Mouse (Mus musculus) liver, embryonic 15.5 days (tissue): ENCODE results near the gene Cldnd2. TPM values are rescaled to one million over a fixed set of nuclear protein-coding genes. Genes with fewer than 3 reads are reported as not detected.

Source experiments
- ATAC-seq: fragments of 200-750 bp; cut with Nextera tagmentation; 2 replicates; pipeline ENCODE4 v1.8.0; 2017; ENCODE audit warnings: moderate number of reproducible peaks, mild to moderate bottlenecking, moderate library complexity; ENCODE audit not compliant: insufficient read depth
- H3K27ac ChIP-seq: fragments of 300-500 bp; sonication (generic); replicated peaks from 2 replicates; pipeline ENCODE4 v1.5.1; 2015; ENCODE audit warnings: mild to moderate bottlenecking, inconsistent platforms
- H3K27me3 ChIP-seq: fragments of 300-500 bp; sonication (generic); 2 replicates; pipeline ENCODE4 v1.6.1; 2015; ENCODE audit warnings: mild to moderate bottlenecking, inconsistent platforms
- H3K36me3 ChIP-seq: fragments of 300-500 bp; sonication (generic); replicated peaks from 2 replicates; pipeline ENCODE4 v1.6.1; 2015; ENCODE audit warnings: moderate library complexity, mild to moderate bottlenecking, inconsistent platforms
- H3K4me1 ChIP-seq: fragments of 300-500 bp; sonication (generic); replicated peaks from 2 replicates; pipeline ENCODE4 v1.6.1; 2015; ENCODE audit warnings: inconsistent platforms
- H3K4me2 ChIP-seq: fragments of 300-500 bp; sonication (generic); 2 replicates; pipeline ENCODE4 v1.6.1; 2015; ENCODE audit warnings: moderate library complexity, mild to moderate bottlenecking, inconsistent platforms
- H3K4me3 ChIP-seq: fragments of 300-500 bp; sonication (generic); replicated peaks from 2 replicates; pipeline ENCODE4 v1.5.1; 2015; ENCODE audit warnings: mild to moderate bottlenecking, inconsistent platforms
- H3K9ac ChIP-seq: fragments of 300-500 bp; sonication (generic); 2 replicates; pipeline ENCODE4 v1.6.1; 2015; ENCODE audit warnings: moderate library complexity, mild to moderate bottlenecking, inconsistent platforms
- H3K9me3 ChIP-seq: fragments of 300-500 bp; sonication (generic); replicated peaks from 2 replicates; pipeline ENCODE4 v1.6.1; 2016; ENCODE audit warnings: inconsistent platforms
- WGBS: fragments of 180-500 bp; shearing (Covaris S2); methylation state at CpG from one replicate; pipeline ENCODE4 v1.1.7; 2015; ENCODE audit warnings: mixed read lengths; ENCODE audit not compliant: insufficient replicate concordance; 5-methylcytosine and 5-hydroxymethylcytosine counted together
- polyA plus RNA-seq: library from polyadenylated mRNA; unstranded; fragments of >200 nt; fragmentation: Nextera tagmentation; extraction: Ambion mirVana; gene quantifications from 2 replicates; pipeline ENCODE4 v1.2.1, GENCODE M21; 2015

Gene Cldnd2
- polyA plus RNA-seq, 1 experiment from 2014 or later, result not detected

GRCm38 (mm10) chr7:43427406-43427805 is 13.2 kb upstream of the Cldnd2 start, which contains the start of gene Lim2:
TSS of gene Lim2 (plus strand) at chr7:43427670.
- no peak within 1 kb of the TSS for H3K4me3 ChIP-seq
- 43% methylated on average over 8 of the region's 8 CpGs for WGBS

GRCm38 (mm10) chr7:43429500-43429899 is 11.1 kb upstream of the Cldnd2 start:
- no peak overlapping the region for H3K4me2 ChIP-seq
- no peak overlapping the region for H3K4me3 ChIP-seq
- no peaks in the 10 kb centered on the region for H3K4me1 ChIP-seq
- H3K36me3 ChIP-seq, result no peaks in the 10 kb centered on the region
- no peaks in the 10 kb centered on the region for H3K27me3 ChIP-seq
- ATAC-seq, result no peak
- H3K27ac ChIP-seq, result no peak overlapping the region
- no peak overlapping the region for H3K9ac ChIP-seq
- 26% methylated on average over 4 of the region's 4 CpGs for WGBS
- no peaks in the 10 kb centered on the region for H3K9me3 ChIP-seq

More at GRCm38 (mm10) chr7:43427406-43427805, 13.2 kb upstream of the Cldnd2 start, which contains the start of gene Lim2:
- ATAC-seq, result no peak
- Histone ChIP-seq H3K27ac (no peak within 1 kb of the TSS), H3K27me3 (no peaks in the 10 kb centered on the region), H3K4me2 (no peak within 1 kb of the TSS), H3K4me1 (no peaks in the 10 kb centered on the region; the same call in 1 of the 2 replicates), H3K9ac (no peak within 1 kb of the TSS), H3K9me3 (no peaks in the 10 kb centered on the region), H3K36me3 (no peaks in the 10 kb centered on the region)

- no peak for ATAC-seq
- no peaks in the 10 kb centered on the region for H3K36me3 ChIP-seq
- H3K27me3 ChIP-seq, result no peaks in the 10 kb centered on the region
- 0 out of 2 replicates have a peak, but pooled peaks cover 4% of the 10 kb centered on the region for H3K4me1 ChIP-seq
- H3K9me3 ChIP-seq, result no peaks in the 10 kb centered on the region
- no peak overlapping the region for H3K27ac ChIP-seq
- H3K4me3 ChIP-seq, result no peak overlapping the region
- no peak overlapping the region for H3K4me2 ChIP-seq
- 50% methylated on average over 4 of the region's 4 CpGs for WGBS
- H3K9ac ChIP-seq, result no peak overlapping the region
These were observed 7.7 kb upstream of the Cldnd2 start for GRCm38 (mm10) chr7:43432891-43433290.

- ATAC-seq, result no peak
- H3K36me3 ChIP-seq, result no peaks in the 10 kb centered on the region
- 63% methylated on average over 5 of the region's 5 CpGs for WGBS
These were observed 5.9 kb upstream of the Cldnd2 start for GRCm38 (mm10) chr7:43434676-43435075.

GRCm38 (mm10) chr7:43436341-43437255 is 4.0 kb upstream of the Cldnd2 start, which contains the start of gene Nkg7:
TSS of gene Nkg7 (plus strand) at chr7:43437073.
- Histone ChIP-seq H3K4me2 (peak within 1 kb of the TSS; percentile 2; the same call in 1 of the 2 replicates), H3K36me3 (no peaks in the 10 kb centered on the region), H3K27ac (no peak within 1 kb of the TSS), H3K9ac (no peak within 1 kb of the TSS), H3K9me3 (no peaks in the 10 kb centered on the region), H3K4me1 (peaks cover 14% of the 10 kb centered on the region), H3K4me3 (no peak within 1 kb of the TSS), H3K27me3 (no peaks in the 10 kb centered on the region)
- 31% methylated on average over 10 of the region's 10 CpGs for WGBS
- ATAC-seq, result no peak

More at GRCm38 (mm10) chr7:43434676-43435075, 5.9 kb upstream of the Cldnd2 start:
- H3K4me3 ChIP-seq, result no peak overlapping the region
- H3K27me3 ChIP-seq, result no peaks in the 10 kb centered on the region
- 0 out of 2 replicates have a peak, but pooled peaks cover 4% of the 10 kb centered on the region for H3K4me1 ChIP-seq
- H3K9me3 ChIP-seq, result no peaks in the 10 kb centered on the region
- H3K9ac ChIP-seq, result no peak overlapping the region
- H3K4me2 ChIP-seq, result no peak overlapping the region
- no peak overlapping the region for H3K27ac ChIP-seq

- no peak overlapping the region for H3K4me3 ChIP-seq
- no peak overlapping the region for H3K4me2 ChIP-seq
- H3K4me1 ChIP-seq, result peaks cover 26% of the 10 kb centered on the region
- no peaks in the 10 kb centered on the region for H3K9me3 ChIP-seq
- H3K36me3 ChIP-seq, result no peaks in the 10 kb centered on the region
- no peak overlapping the region for H3K9ac ChIP-seq
- no peak for ATAC-seq
- no peak overlapping the region for H3K27ac ChIP-seq
- no peaks in the 10 kb centered on the region for H3K27me3 ChIP-seq
- 22% methylated on average over 4 of the region's 4 CpGs for WGBS
These were observed 2.0 kb upstream of the Cldnd2 start for GRCm38 (mm10) chr7:43438611-43439010.

- ATAC-seq, result no peak
- no peak overlapping the region for H3K27ac ChIP-seq
- H3K27me3 ChIP-seq, result no peaks in the 10 kb centered on the region
- no peak overlapping the region for H3K9ac ChIP-seq
- WGBS, result 75% methylated on average over 3 of the region's 3 CpGs
- H3K4me1 ChIP-seq, result peaks cover 39% of the 10 kb centered on the region
- no peak overlapping the region for H3K4me3 ChIP-seq
- H3K9me3 ChIP-seq, result no peaks in the 10 kb centered on the region
- H3K36me3 ChIP-seq, result no peaks in the 10 kb centered on the region
- no peak overlapping the region for H3K4me2 ChIP-seq
These were observed 489 bp downstream of the Cldnd2 start for GRCm38 (mm10) chr7:43441071-43441470.

GRCm38 (mm10) chr7:43442684-43443083 is 2.1 kb downstream of the Cldnd2 start:
- Histone ChIP-seq H3K9me3 (no peaks in the 10 kb centered on the region), H3K4me3 (peak overlapping the region; percentile 75), H3K27me3 (no peaks in the 10 kb centered on the region), H3K4me1 (peaks cover 54% of the 10 kb centered on the region), H3K27ac (peak overlapping the region; percentile 91), H3K36me3 (no peaks in the 10 kb centered on the region), H3K9ac (peak overlapping the region; percentile 61), H3K4me2 (peak overlapping the region; percentile 99)
- WGBS, result 18% methylated on average over 9 of the region's 9 CpGs
- ATAC-seq, result no peak

- Histone ChIP-seq H3K9ac (peak overlapping the region; percentile 61), H3K4me3 (peak overlapping the region; percentile 75), H3K27ac (peak overlapping the region; percentile 91), H3K27me3 (no peaks in the 10 kb centered on the region), H3K4me2 (peak overlapping the region; percentile 99), H3K9me3 (no peaks in the 10 kb centered on the region), H3K4me1 (peaks cover 55% of the 10 kb centered on the region), H3K36me3 (no peaks in the 10 kb centered on the region)
- under 1% methylated on average over 36 of the region's 36 CpGs for WGBS
- peak; percentile 85 for ATAC-seq
These were observed 2.7 kb downstream of the Cldnd2 start for GRCm38 (mm10) chr7:43443126-43443916.

GRCm38 (mm10) chr7:43443917-43444293 is 3.3 kb downstream of the Cldnd2 start, which contains the start of the genes Etfb and Gm45233:
TSS of gene Etfb (plus strand) at chr7:43444083.
TSS of gene Gm45233 (plus strand) at chr7:43444128.
- no peaks in the 10 kb centered on the region for H3K27me3 ChIP-seq
- ATAC-seq, result peak; percentile 93
- H3K4me3 ChIP-seq, result peak within 1 kb of the TSS; percentile 75
- H3K4me1 ChIP-seq, result peaks cover 55% of the 10 kb centered on the region
- peak within 1 kb of the TSS; percentile 91 for H3K27ac ChIP-seq
- peak within 1 kb of the TSS; percentile 99 for H3K4me2 ChIP-seq
- H3K36me3 ChIP-seq, result no peaks in the 10 kb centered on the region
- no peaks in the 10 kb centered on the region for H3K9me3 ChIP-seq
- under 1% methylated on average over 27 of the region's 27 CpGs for WGBS
- peak within 1 kb of the TSS; percentile 61 for H3K9ac ChIP-seq

GRCm38 (mm10) chr7:43447801-43448200 is 7.2 kb downstream of the Cldnd2 start:
- peaks cover 13% of the 10 kb centered on the region for H3K36me3 ChIP-seq
- peaks cover 38% of the 10 kb centered on the region for H3K4me1 ChIP-seq
- no peak overlapping the region for H3K4me3 ChIP-seq
- no peaks in the 10 kb centered on the region for H3K27me3 ChIP-seq
- no peak overlapping the region for H3K9ac ChIP-seq
- no peaks in the 10 kb centered on the region for H3K9me3 ChIP-seq
- 57% methylated on average over 4 of the region's 4 CpGs for WGBS
- ATAC-seq, result no peak
- H3K27ac ChIP-seq, result no peak overlapping the region
- H3K4me2 ChIP-seq, result no peak overlapping the region
